Mouse (Mus musculus) brain, embryonic 14.5 days (tissue): Measurements from ENCODE around the gene Erbb4.

Experiments used
- CTCF ChIP-seq: fragments of 200-500 bp; IDR thresholded peaks from 2 replicates; pipeline ENCODE4 v1.5.1; 2012; ENCODE audit warnings: inconsistent platforms, mild to moderate bottlenecking, moderate library complexity, borderline replicate concordance; ENCODE audit not compliant: insufficient read depth, insufficient read length; ENCODE audit errors: extremely low read depth
- POLR2A ChIP-seq: fragments of 200-500 bp; IDR thresholded peaks from 2 replicates; pipeline ENCODE4 v1.6.1; 2012; ENCODE audit warnings: mild to moderate bottlenecking, inconsistent platforms, borderline replicate concordance; ENCODE audit not compliant: poor library complexity, insufficient read depth, insufficient read length, severe bottlenecking; ENCODE audit errors: extremely low read depth

- no peak for TF ChIP-seq POLR2A
- TF ChIP-seq CTCF, result no peak
These were observed 952.6 kb downstream of the Erbb4 start for GRCm38 (mm10) chr1:68155253-68155652.
